Mouse (Mus musculus): ENCODE results near the gene Cbarp. TPM values are rescaled to one million over a fixed set of nuclear protein-coding genes. Genes with fewer than 3 reads are reported as not detected.

Cbarp gene
- polyA plus RNA-seq, 1 experiment from 2014 or later: 11.1 TPM

GRCm38 (mm10) chr10:80179068-80180051, 38.7 kb upstream of the Cbarp start, which contains the start of gene Efna2:
Gene Efna2 (plus strand): TSS chr10:80179482.
- peak within 1 kb of the TSS; percentile 71 for H3K27ac ChIP-seq (ENCODE audit: low read depth, low read length)
- peak within 1 kb of the TSS; percentile 67 for H3K4me3 ChIP-seq (ENCODE audit: low read depth, low read length)
- H3K36me3 ChIP-seq (ENCODE audit: control insufficient read depth, insufficient read depth, low read length): no peaks in the 10 kb centered on the region
- WGBS: 2% methylated on average over 78 of the region's 106 CpGs
- DNase-seq (ENCODE audit: low spot score) (peak; percentile 86), ATAC-seq (ENCODE audit: insufficient read depth, low FRiP score, low TSS enrichment) (peak; percentile 66)
- no peaks in the 10 kb centered on the region for H3K27me3 ChIP-seq (ENCODE audit: control insufficient read depth, insufficient read depth, low read length)
- H3K9me3 ChIP-seq (ENCODE audit: control insufficient read depth, low read length): no peaks in the 10 kb centered on the region
- peaks cover 16% of the 10 kb centered on the region for H3K4me1 ChIP-seq (ENCODE audit: control insufficient read depth, insufficient read depth, low read length)
- H3K4me2 ChIP-seq (ENCODE audit: low read depth): peak within 1 kb of the TSS; percentile 70
- H3K9ac ChIP-seq (ENCODE audit: low read length): peak within 1 kb of the TSS; percentile 86

DNA sequence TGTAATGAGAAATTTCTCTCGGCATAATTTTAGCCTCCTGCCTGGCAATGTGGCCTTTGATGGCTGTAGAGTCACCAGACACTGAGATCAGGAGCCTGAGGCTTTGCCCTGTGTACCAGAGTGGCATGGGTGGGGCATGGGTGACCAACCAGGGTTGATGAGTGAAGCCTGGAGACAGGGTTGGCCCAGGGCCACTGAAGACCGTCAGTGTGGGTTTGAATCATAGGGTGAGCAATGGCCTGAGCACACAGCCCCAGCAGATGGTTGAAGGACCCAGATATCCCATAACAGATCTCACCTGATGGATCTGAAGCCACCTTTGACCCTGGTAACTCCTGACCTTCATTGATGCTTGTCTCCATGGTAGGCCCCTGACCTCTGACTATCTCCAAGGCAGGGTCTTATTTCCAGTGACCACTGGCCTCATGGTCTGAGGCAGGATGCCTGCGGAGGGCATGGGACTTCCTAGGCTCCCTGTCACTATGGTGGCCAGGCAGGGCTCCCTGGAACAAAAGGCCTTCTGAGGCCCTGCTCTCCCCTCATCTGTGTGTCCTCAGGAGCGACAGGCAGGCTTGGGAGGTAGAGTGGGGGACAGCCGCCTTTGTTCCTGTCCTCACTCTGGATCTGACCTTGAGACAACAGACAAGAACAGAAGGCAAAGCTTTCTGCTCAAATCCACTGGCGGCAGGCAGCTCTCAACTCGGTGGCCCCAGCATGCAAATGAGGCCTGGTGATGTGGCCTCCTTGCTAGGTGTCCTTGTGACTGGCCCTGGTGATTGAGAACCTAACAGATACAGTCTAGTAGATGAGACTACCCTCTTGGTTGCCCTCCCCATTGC, 37.0 kb upstream of the Cbarp start:
- Histone ChIP-seq H3K36me3 (ENCODE audit: control insufficient read depth, insufficient read depth, low read length) (no peaks in the 10 kb centered on the region), H3K4me2 (ENCODE audit: low read depth) (no peak overlapping the region), H3K9me3 (ENCODE audit: control insufficient read depth, low read length) (no peaks in the 10 kb centered on the region), H3K9ac (ENCODE audit: low read length) (no peak overlapping the region), H3K27ac (ENCODE audit: low read depth, low read length) (no peak overlapping the region), H3K27me3 (ENCODE audit: control insufficient read depth, insufficient read depth, low read length) (no peaks in the 10 kb centered on the region), H3K4me1 (ENCODE audit: control insufficient read depth, insufficient read depth, low read length) (peaks cover 16% of the 10 kb centered on the region), H3K4me3 (ENCODE audit: low read depth, low read length) (no peak overlapping the region)
- WGBS: 68% methylated on average over 7 of the region's 7 CpGs
- ATAC-seq (ENCODE audit: insufficient read depth, low FRiP score, low TSS enrichment) (no peak), DNase-seq (ENCODE audit: low spot score) (no peak)

- H3K4me1 ChIP-seq (ENCODE audit: control insufficient read depth, insufficient read depth, low read length): peaks cover 18% of the 10 kb centered on the region
- H3K9ac ChIP-seq (ENCODE audit: low read length): 0 out of 2 replicates have a peak overlapping the region, but pooled peaks have one; percentile 6
- no peaks in the 10 kb centered on the region for H3K27me3 ChIP-seq (ENCODE audit: control insufficient read depth, insufficient read depth, low read length)
- 83% methylated on average over 5 of the region's 5 CpGs for WGBS
- H3K9me3 ChIP-seq (ENCODE audit: control insufficient read depth, low read length): no peaks in the 10 kb centered on the region
- H3K36me3 ChIP-seq (ENCODE audit: control insufficient read depth, insufficient read depth, low read length): 0 out of 2 replicates have a peak, but pooled peaks cover 7% of the 10 kb centered on the region
- no peak overlapping the region for H3K4me3 ChIP-seq (ENCODE audit: low read depth, low read length)
- ATAC-seq (ENCODE audit: insufficient read depth, low FRiP score, low TSS enrichment) (no peak), DNase-seq (ENCODE audit: low spot score) (no peak)
- H3K27ac ChIP-seq (ENCODE audit: low read depth, low read length): no peak overlapping the region
- H3K4me2 ChIP-seq (ENCODE audit: low read depth): no peak overlapping the region
Measured at GRCm38 (mm10) chr10:80176270-80176834, 35.7 kb upstream of the Cbarp start.

DNA sequence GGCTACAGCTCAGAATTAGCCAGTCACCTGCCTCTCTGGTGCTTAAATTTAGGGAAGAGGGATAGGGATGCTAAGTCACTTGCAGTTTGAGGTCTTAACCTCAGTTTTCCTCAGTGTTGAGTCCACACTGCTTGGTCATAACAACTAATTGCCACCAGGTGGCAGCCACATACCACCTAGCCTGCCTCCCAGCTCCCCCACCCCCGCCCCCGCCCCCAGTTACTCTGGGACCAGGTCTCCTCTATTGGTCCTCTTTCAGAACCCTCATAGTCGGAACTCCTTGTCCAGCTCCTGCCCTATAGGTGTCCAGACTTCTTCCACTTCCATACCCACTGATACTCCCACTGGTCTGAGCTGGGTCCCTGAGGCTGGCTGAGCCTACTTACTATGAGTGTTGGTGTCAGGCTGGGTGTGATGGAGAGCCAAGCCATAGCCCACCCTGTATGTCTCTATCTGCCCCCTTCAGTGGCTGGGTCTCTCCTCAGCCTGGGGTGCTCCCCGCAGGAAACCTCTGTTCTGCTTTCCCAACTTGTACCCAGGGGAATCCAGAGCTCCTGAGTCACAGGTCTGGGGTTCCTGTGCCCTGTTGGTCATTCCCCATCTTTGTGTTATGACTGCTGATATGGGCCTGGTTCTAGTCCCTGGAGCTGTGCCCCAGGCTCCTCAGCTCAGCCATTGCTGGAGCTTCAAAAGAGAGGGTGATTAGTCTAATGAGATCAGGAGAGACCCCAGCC, 35.1 kb upstream of the Cbarp start:
- peak overlapping the region; percentile 6; the same call in 1 of the 2 replicates for H3K9ac ChIP-seq (ENCODE audit: low read length)

GRCm38 (mm10) chr10:80174705-80175104, 34.1 kb upstream of the Cbarp start:
- H3K27me3 ChIP-seq (ENCODE audit: control insufficient read depth, insufficient read depth, low read length): no peaks in the 10 kb centered on the region
- no peak overlapping the region for H3K4me2 ChIP-seq (ENCODE audit: low read depth)
- H3K9ac ChIP-seq (ENCODE audit: low read length): no peak overlapping the region
- H3K9me3 ChIP-seq (ENCODE audit: control insufficient read depth, low read length): no peaks in the 10 kb centered on the region
- DNase-seq (ENCODE audit: low spot score): peak; percentile 66
- no peak overlapping the region for H3K4me3 ChIP-seq (ENCODE audit: low read depth, low read length)
- ATAC-seq (ENCODE audit: insufficient read depth, low FRiP score, low TSS enrichment): no peak
- 57% methylated on average over 2 of the region's 2 CpGs for WGBS
- H3K4me1 ChIP-seq (ENCODE audit: control insufficient read depth, insufficient read depth, low read length): peaks cover 9% of the 10 kb centered on the region; the same call in 1 of the 2 replicates
- H3K27ac ChIP-seq (ENCODE audit: low read depth, low read length): no peak overlapping the region
- peaks cover 18% of the 10 kb centered on the region for H3K36me3 ChIP-seq (ENCODE audit: control insufficient read depth, insufficient read depth, low read length)

More for the DNA sequence above, 35.1 kb upstream of the Cbarp start:
- Histone ChIP-seq H3K36me3 (ENCODE audit: control insufficient read depth, insufficient read depth, low read length) (peaks cover 10% of the 10 kb centered on the region), H3K4me3 (ENCODE audit: low read depth, low read length) (no peak overlapping the region), H3K4me1 (ENCODE audit: control insufficient read depth, insufficient read depth, low read length) (peaks cover 12% of the 10 kb centered on the region), H3K9me3 (ENCODE audit: control insufficient read depth, low read length) (no peaks in the 10 kb centered on the region), H3K27me3 (ENCODE audit: control insufficient read depth, insufficient read depth, low read length) (no peaks in the 10 kb centered on the region), H3K4me2 (ENCODE audit: low read depth) (no peak overlapping the region), H3K27ac (ENCODE audit: low read depth, low read length) (no peak overlapping the region)
- WGBS: 28% methylated on average over 4 of the region's 4 CpGs
- ATAC-seq (ENCODE audit: insufficient read depth, low FRiP score, low TSS enrichment) (no peak), DNase-seq (ENCODE audit: low spot score) (peak; percentile 55)

GRCm38 (mm10) chr10:80173955-80174640, 33.5 kb upstream of the Cbarp start:
- Histone ChIP-seq H3K27me3 (ENCODE audit: control insufficient read depth, insufficient read depth, low read length) (no peaks in the 10 kb centered on the region), H3K4me1 (ENCODE audit: control insufficient read depth, insufficient read depth, low read length) (peaks cover 13% of the 10 kb centered on the region), H3K27ac (ENCODE audit: low read depth, low read length) (no peak overlapping the region), H3K4me2 (ENCODE audit: low read depth) (no peak overlapping the region), H3K36me3 (ENCODE audit: control insufficient read depth, insufficient read depth, low read length) (peaks cover 18% of the 10 kb centered on the region), H3K4me3 (ENCODE audit: low read depth, low read length) (no peak overlapping the region), H3K9ac (ENCODE audit: low read length) (no peak overlapping the region), H3K9me3 (ENCODE audit: control insufficient read depth, low read length) (no peaks in the 10 kb centered on the region)
- no peak for ATAC-seq (ENCODE audit: insufficient read depth, low FRiP score, low TSS enrichment)
- WGBS: 91% methylated on average over 10 of the region's 10 CpGs
- DNase-seq (ENCODE audit: low spot score): no peak

GRCm38 (mm10) chr10:80173358-80173757, 32.7 kb upstream of the Cbarp start:
- peaks cover 18% of the 10 kb centered on the region for H3K36me3 ChIP-seq (ENCODE audit: control insufficient read depth, insufficient read depth, low read length)
- H3K4me2 ChIP-seq (ENCODE audit: low read depth): peak overlapping the region; percentile 62
- H3K9ac ChIP-seq (ENCODE audit: low read length): peak overlapping the region; percentile 60
- DNase-seq (ENCODE audit: low spot score) (no peak), ATAC-seq (ENCODE audit: insufficient read depth, low FRiP score, low TSS enrichment) (no peak)
- H3K4me3 ChIP-seq (ENCODE audit: low read depth, low read length): peak overlapping the region; percentile 48
- 13% methylated on average over 11 of the region's 11 CpGs for WGBS
- peaks cover 19% of the 10 kb centered on the region for H3K4me1 ChIP-seq (ENCODE audit: control insufficient read depth, insufficient read depth, low read length)
- no peaks in the 10 kb centered on the region for H3K9me3 ChIP-seq (ENCODE audit: control insufficient read depth, low read length)
- H3K27ac ChIP-seq (ENCODE audit: low read depth, low read length): no peak overlapping the region
- H3K27me3 ChIP-seq (ENCODE audit: control insufficient read depth, insufficient read depth, low read length): no peaks in the 10 kb centered on the region
